Mouse (Mus musculus): ENCODE data around the gene Bmp3. TPM values are rescaled to one million over a fixed set of nuclear protein-coding genes. Genes with fewer than 3 reads are reported as not detected.

Bmp3 gene
- total and polyA plus RNA-seq, 2 experiments from 2014 or later, result 2.2 to 7.8 TPM

- Histone ChIP-seq H3K36me3 (ENCODE audit: insufficient read depth) (no peaks in the 10 kb centered on the region), H3K4me1 (ENCODE audit: insufficient read depth) (no peaks in the 10 kb centered on the region)
These were observed 20.5 kb upstream of the Bmp3 start for GRCm38 (mm10) chr5:98833760-98834159.

DNA sequence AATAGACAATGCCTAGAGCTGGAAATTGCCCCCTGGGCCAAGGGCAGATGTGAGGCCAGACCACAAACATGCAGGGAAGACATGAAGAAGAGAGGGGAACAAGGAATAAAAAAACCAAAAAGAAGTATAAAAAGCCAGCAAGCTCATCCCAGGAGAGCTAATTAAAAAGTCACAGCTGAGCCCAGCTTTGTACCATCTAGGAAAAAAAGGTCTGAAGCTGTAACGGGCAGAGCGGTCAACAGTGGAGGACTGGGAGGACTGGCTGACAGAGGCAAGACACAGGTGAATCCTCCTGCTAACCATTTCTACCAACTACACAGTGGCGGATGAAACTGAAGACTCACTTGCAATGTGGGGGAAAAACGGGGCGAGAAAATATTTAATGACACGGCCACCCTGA lies 19.9 kb upstream of the Bmp3 start:
- TF ChIP-seq CTCF (IDR thresholded peaks at IDR 0.05; ENCODE audit: low read depth), result no peak
- 83% methylated on average over 6 of the region's 6 CpGs for WGBS
- Histone ChIP-seq H3K36me3 (ENCODE audit: insufficient read depth) (no peaks in the 10 kb centered on the region), H3K4me1 (ENCODE audit: insufficient read depth) (no peaks in the 10 kb centered on the region), H3K4me2 (ENCODE audit: low read depth) (no peak overlapping the region), H3K4me3 (ENCODE audit: low read depth, low read length) (no peak overlapping the region), H3K9ac (no peak overlapping the region), H3K9me3 (ENCODE audit: low read length) (no peaks in the 10 kb centered on the region), H3K27me3 (ENCODE audit: insufficient read depth, low read length) (no peaks in the 10 kb centered on the region), H3K27ac (ENCODE audit: low read depth, low read length) (no peak overlapping the region)
- no peak for DNase-seq
- no peak for ATAC-seq

More at GRCm38 (mm10) chr5:98833760-98834159, 20.5 kb upstream of the Bmp3 start:
- Histone ChIP-seq H3K27me3 (ENCODE audit: insufficient read depth, low read length) (no peaks in the 10 kb centered on the region), H3K4me2 (ENCODE audit: low read depth) (no peak overlapping the region), H3K9me3 (ENCODE audit: low read length) (no peaks in the 10 kb centered on the region), H3K9ac (no peak overlapping the region), H3K27ac (ENCODE audit: low read depth, low read length) (no peak overlapping the region), H3K4me3 (ENCODE audit: low read depth, low read length) (no peak overlapping the region)
- WGBS, result 85% methylated on average over 9 of the region's 9 CpGs
- DNase-seq (no peak), ATAC-seq (no peak)
- TF ChIP-seq CTCF (IDR thresholded peaks at IDR 0.05; ENCODE audit: low read depth), result no peak

GRCm38 (mm10) chr5:98842600-98843310 lies 11.5 kb upstream of the Bmp3 start:
- H3K27ac ChIP-seq (ENCODE audit: low read depth, low read length), result no peak overlapping the region
- DNase-seq, result no peak

GRCm38 (mm10) chr5:98844664-98845063 lies 9.6 kb upstream of the Bmp3 start:
- Histone ChIP-seq H3K4me2 (ENCODE audit: low read depth) (no peak overlapping the region), H3K9ac (no peak overlapping the region), H3K27me3 (ENCODE audit: insufficient read depth, low read length) (no peaks in the 10 kb centered on the region), H3K9me3 (ENCODE audit: low read length) (no peaks in the 10 kb centered on the region), H3K4me3 (ENCODE audit: low read depth, low read length) (no peak overlapping the region), H3K27ac (ENCODE audit: low read depth, low read length) (no peak overlapping the region), H3K36me3 (ENCODE audit: insufficient read depth) (no peaks in the 10 kb centered on the region), H3K4me1 (ENCODE audit: insufficient read depth) (no peaks in the 10 kb centered on the region)
- ATAC-seq, result no peak
- WGBS, result 57% methylated on average over 1 of the region's 1 CpGs
- no peak for TF ChIP-seq CTCF (IDR thresholded peaks at IDR 0.05; ENCODE audit: low read depth)
- no peak for DNase-seq

More at GRCm38 (mm10) chr5:98842600-98843310, 11.5 kb upstream of the Bmp3 start:
- Histone ChIP-seq H3K4me1 (ENCODE audit: insufficient read depth) (no peaks in the 10 kb centered on the region), H3K9me3 (ENCODE audit: low read length) (no peaks in the 10 kb centered on the region), H3K4me3 (ENCODE audit: low read depth, low read length) (no peak overlapping the region), H3K9ac (no peak overlapping the region), H3K36me3 (ENCODE audit: insufficient read depth) (no peaks in the 10 kb centered on the region), H3K27me3 (ENCODE audit: insufficient read depth, low read length) (no peaks in the 10 kb centered on the region), H3K4me2 (ENCODE audit: low read depth) (no peak overlapping the region)
- WGBS, result 93% methylated on average over 7 of the region's 7 CpGs
- TF ChIP-seq CTCF (IDR thresholded peaks at IDR 0.05; ENCODE audit: low read depth), result no peak
- no peak for ATAC-seq

DNA sequence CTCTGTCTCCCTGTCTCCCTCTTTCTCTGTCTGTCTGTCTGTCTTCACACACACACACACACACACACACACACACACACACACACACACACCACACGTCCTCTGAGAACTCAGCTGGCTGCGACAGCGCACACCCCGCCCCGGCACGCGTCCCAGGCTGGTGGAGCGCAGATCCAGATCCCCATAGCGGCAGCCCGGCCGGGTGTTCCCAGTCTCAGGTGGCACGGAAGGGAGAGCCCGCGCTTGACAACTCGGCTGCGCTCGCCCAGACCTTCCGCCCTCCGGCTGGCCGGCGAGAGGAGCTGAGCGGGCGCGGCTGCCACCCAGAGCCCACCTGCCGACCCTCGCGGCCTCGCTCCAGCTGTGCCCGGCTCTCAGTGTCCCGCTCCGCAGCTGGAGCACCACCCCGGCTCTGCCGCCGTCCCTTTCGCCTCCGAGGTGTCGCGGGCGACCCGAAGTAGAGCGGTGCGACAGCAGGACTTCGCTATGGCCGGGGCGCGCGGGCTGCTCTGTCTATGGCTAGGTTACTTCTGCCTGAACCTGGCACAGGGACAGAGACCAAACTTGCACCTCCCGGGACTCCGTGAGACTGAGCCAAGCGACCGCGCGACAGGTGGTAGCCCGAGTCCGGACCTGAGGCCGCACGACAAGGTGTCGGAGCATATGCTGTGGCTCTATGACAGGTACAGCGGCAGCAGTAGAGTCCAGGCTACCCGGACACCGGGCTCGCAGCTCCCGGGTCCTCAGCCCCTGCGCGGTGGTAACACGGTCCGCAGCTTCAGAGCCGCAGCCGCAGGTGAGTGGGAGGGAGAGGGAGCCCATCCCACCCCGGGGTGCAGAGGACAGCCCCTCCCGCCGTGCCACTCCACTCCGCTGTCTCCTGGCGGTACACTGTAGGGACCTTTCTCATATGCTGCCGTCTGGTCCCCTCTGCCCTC lies 681 bp downstream of the Bmp3 start:
- no peak overlapping the region; the same call in 1 of the 2 replicates for H3K27ac ChIP-seq (ENCODE audit: low read depth, low read length)
- H3K36me3 ChIP-seq (ENCODE audit: insufficient read depth), result no peaks in the 10 kb centered on the region
- peak; percentile 54 for DNase-seq
- peak overlapping the region; percentile 63 for H3K9ac ChIP-seq
- peak overlapping the region; percentile 100 for H3K4me2 ChIP-seq (ENCODE audit: low read depth)
- TF ChIP-seq CTCF (IDR thresholded peaks at IDR 0.05; ENCODE audit: low read depth), result no peak
- peak overlapping the region; percentile 58 for H3K4me3 ChIP-seq (ENCODE audit: low read depth, low read length)
- H3K27me3 ChIP-seq (ENCODE audit: insufficient read depth, low read length), result no peaks in the 10 kb centered on the region
- 4% methylated on average over 75 of the region's 75 CpGs for WGBS
- ATAC-seq, result peak; percentile 83
- H3K4me1 ChIP-seq (ENCODE audit: insufficient read depth), result 0 out of 2 replicates have a peak, but pooled peaks cover 3% of the 10 kb centered on the region
- H3K9me3 ChIP-seq (ENCODE audit: low read length), result no peaks in the 10 kb centered on the region

- peak; percentile 24; the same call in 1 of the 2 replicates for TF ChIP-seq CTCF (IDR thresholded peaks at IDR 0.05; ENCODE audit: low read depth)
- DNase-seq (peak; percentile 47), ATAC-seq (peak; percentile 25; the same call in 1 of the 2 replicates)
- WGBS, result 11% methylated on average over 12 of the region's 12 CpGs
- Histone ChIP-seq H3K4me1 (ENCODE audit: insufficient read depth) (0 out of 2 replicates have a peak, but pooled peaks cover 3% of the 10 kb centered on the region), H3K36me3 (ENCODE audit: insufficient read depth) (no peaks in the 10 kb centered on the region), H3K9me3 (ENCODE audit: low read length) (no peaks in the 10 kb centered on the region), H3K9ac (peak overlapping the region; percentile 63; the same call in 1 of the 2 replicates), H3K27me3 (ENCODE audit: insufficient read depth, low read length) (no peaks in the 10 kb centered on the region), H3K27ac (ENCODE audit: low read depth, low read length) (no peak overlapping the region; the same call in 1 of the 2 replicates), H3K4me3 (ENCODE audit: low read depth, low read length) (peak overlapping the region; percentile 58), H3K4me2 (ENCODE audit: low read depth) (peak overlapping the region; percentile 100)
These were observed 1.5 kb downstream of the Bmp3 start for GRCm38 (mm10) chr5:98855741-98856140.

Data from forebrain, postnatal 0 days (tissue).